Comparison of ENCODE assay signal across 18 mouse cellular contexts in the genomic region with DNA sequence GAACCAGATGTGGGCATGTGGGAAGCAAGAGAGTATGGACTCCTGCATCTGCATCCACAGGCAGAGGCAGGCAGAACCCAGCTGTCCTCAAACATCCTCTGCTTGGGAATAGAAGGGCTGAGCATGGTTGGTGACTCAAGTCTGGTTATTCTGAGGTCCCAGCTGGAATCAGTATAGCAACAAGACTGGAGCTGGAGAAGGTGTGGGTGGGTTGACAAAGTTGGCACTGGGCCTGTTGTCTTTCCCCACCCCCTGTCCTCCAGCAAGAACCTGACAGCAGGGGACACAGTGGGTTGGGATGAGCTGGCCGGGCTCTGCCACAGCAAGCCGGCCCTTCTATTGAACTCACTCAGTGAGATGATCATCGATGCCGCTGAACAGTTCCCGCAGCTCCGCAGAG. TPM values are rescaled to one million over a fixed set of nuclear protein-coding genes. Genes with fewer than 3 reads are reported as not detected.
DNase-seq lines count a peak whose midpoint lies in the region; TF ChIP-seq lines count a peak whose summit lies in the region.
"Had no signal": no experiment of that assay in that cellular context is flagged by ENCODE, and none has a peak within 500 bp of the region (broad histone marks: within the 10 kb centered on the region; RNA-seq: fewer than 3 reads in every experiment).

No protein-coding gene starts in this region.

- H3K27ac ChIP-seq in layer of hippocampus, adult 2 months, result peak overlapping the region; percentile 36
- H3K27ac ChIP-seq: heart, embryonic 13.5 days; limb, embryonic 10.5 days; liver, embryonic 13.5 days; neural tube, embryonic 13.5 days had no signal

- no peak overlapping the region for H3K4me3 ChIP-seq in layer of hippocampus, adult 2 months
- H3K4me3 ChIP-seq: forebrain, embryonic 10.5 days; heart, embryonic 13.5 days; limb, embryonic 10.5 days; liver, embryonic 13.5 days; megakaryocyte, embryonic 14.5 days; neural tube, embryonic 13.5 days had no signal

- peak; percentile 19 for DNase-seq in cerebellum, adult 9-11 months
- DNase-seq in cerebellum, adult 11 months, result no peak
- DNase-seq in layer of hippocampus, adult 2 months (ENCODE audit: low spot score in 2 of 2), result peak in 1 of 2 experiments; percentile 43
- DNase-seq in layer of hippocampus, postnatal 14 days (ENCODE audit: low spot score in 2 of 2), result no peak
- peak; percentile 95 for DNase-seq in brain, adult 2 months (ENCODE audit: low read depth, low spot score)
- peak; percentile 63 to 73 for DNase-seq in right cerebral cortex, postnatal 10 days (ENCODE audit: low spot score in 2 of 2)
- DNase-seq in heart, adult 8-10 months (ENCODE audit: low spot score), result no peak
- no peak for DNase-seq in adrenal gland, postnatal 25 days
- DNase-seq: adrenal gland, postnatal 14 days; gastrocnemius, postnatal 14 days; heart, postnatal 4 days; liver, embryonic 13.5 days; thymus, postnatal 14 days had no signal

- no peak for TF ChIP-seq CTCF in layer of hippocampus, adult 2 months (conservative IDR thresholded peaks at IDR 0.05)

RNA-seq across cellular contexts. Expression of a gene that starts 3.5 kb away (rescaled TPM):
- 10 to 100 TPM; 30.0 to 34.9 TPM for total RNA-seq in layer of hippocampus, adult 2 months (2021)
- 10 to 100 TPM; 27.7 to 28.0 TPM for total RNA-seq in layer of hippocampus, postnatal 14 days (2021)
- total RNA-seq in heart, adult 8-10 months (2022), result 1 to 10 TPM in 1 of 4 experiments, under 1 TPM in 3; 0.25 to 1.2 (median 0.60) TPM
- 2.0 and 2.1 TPM in 2 replicates for total RNA-seq in adrenal gland, postnatal 25 days (2021)

RNA-seq across cellular contexts. Expression of a gene that starts 3.7 kb away (rescaled TPM):
- total RNA-seq in layer of hippocampus, adult 2 months (2021), result not detected
- total RNA-seq in layer of hippocampus, postnatal 14 days (2021), result not detected
- total RNA-seq in heart, adult 8-10 months (2022), result not detected
- 0.21 TPM in 1 of 2 replicates, not detected in the other for total RNA-seq in adrenal gland, postnatal 25 days (2021)
- total RNA-seq: adrenal gland, postnatal 14 days; gastrocnemius, postnatal 14 days had no signal

RNA-seq across cellular contexts. Expression of a gene that starts 8.3 kb away (rescaled TPM):
- total RNA-seq in layer of hippocampus, adult 2 months (2021), result 1 to 10 TPM in 1 of 2 experiments, not detected in 1; 1.4 TPM
- 1 to 10 TPM; 1.0 to 1.4 TPM for total RNA-seq in layer of hippocampus, postnatal 14 days (2021)
- total RNA-seq in heart, adult 8-10 months (2022), result not detected
- total RNA-seq in adrenal gland, postnatal 25 days (2021), result not detected in 2 replicates
- total RNA-seq: adrenal gland, postnatal 14 days had no signal

RNA-seq across cellular contexts. Expression of a gene that starts 14.5 kb away (rescaled TPM):
- total RNA-seq in layer of hippocampus, adult 2 months (2021), result 1 to 10 TPM; 5.4 to 5.7 TPM
- 1 to 10 TPM; 7.1 to 8.0 TPM for total RNA-seq in layer of hippocampus, postnatal 14 days (2021)
- total RNA-seq in heart, adult 8-10 months (2022), result 1 to 10 TPM in 1 of 4 experiments, under 1 TPM in 3; 0.25 to 1.2 (median 0.47) TPM
- total RNA-seq in adrenal gland, postnatal 25 days (2021), result 11.2 and 13.2 TPM in 2 replicates

RNA-seq across cellular contexts. Expression of a gene that starts 48.3 kb away (rescaled TPM):
- total RNA-seq in layer of hippocampus, adult 2 months (2021), result 10 to 100 TPM; 10.7 to 13.7 TPM
- total RNA-seq in layer of hippocampus, postnatal 14 days (2021), result 10 to 100 TPM; 17.2 to 19.8 TPM
- total RNA-seq in heart, adult 8-10 months (2022), result 10 to 100 TPM; 25.0 to 31.0 (median 27.2) TPM
- total RNA-seq in adrenal gland, postnatal 25 days (2021), result 32.7 and 34.3 TPM in 2 replicates

Comparison
In these comparisons a context has a peak if more than half of its experiments do, and no peak if none do; other contexts are left out.
1. DNase-seq: peak in cerebellum, adult 9-11 months (single experiment), brain, adult 2 months (single experiment) and right cerebral cortex, postnatal 10 days (2 of 2); none in cerebellum, adult 11 months (single experiment), layer of hippocampus, postnatal 14 days (0 of 2), heart, adult 8-10 months (single experiment) and adrenal gland, postnatal 25 days (single experiment).